Mouse (Mus musculus) midbrain, embryonic 14.5 days (tissue): ENCODE measurements around the gene Eif2a. TPM values are rescaled to one million over a fixed set of nuclear protein-coding genes. Genes with fewer than 3 reads are reported as not detected.

Source experiments
- polyA plus RNA-seq: library from polyadenylated mRNA; unstranded; fragments of >200 nt; fragmentation: Nextera tagmentation; extraction: Ambion mirVana; gene quantifications from 2 replicates; pipeline ENCODE4 v1.2.1, GENCODE M21; 2014

Gene Eif2a
- polyA plus RNA-seq, 1 experiment from 2014 or later = 43.5 TPM

Other genes starting within 250 kb of the Eif2a start
- gene Tsc22d2, start 111.1 kb upstream of the Eif2a start, polyA plus RNA-seq = 14.5 and 14.6 TPM in 2 replicates
- gene Serp1, start 71 bp downstream of the Eif2a start, polyA plus RNA-seq = 45.1 and 69.1 TPM in 2 replicates
- gene Selenot, start 50.8 kb downstream of the Eif2a start, polyA plus RNA-seq = 33.9 and 36.7 TPM in 2 replicates
- gene Erich6, start 111.4 kb downstream of the Eif2a start, polyA plus RNA-seq = 0.23 and 0.41 TPM in 2 replicates
- gene Siah2, start 166.6 kb downstream of the Eif2a start, polyA plus RNA-seq = 9.9 and 11.8 TPM in 2 replicates